Mouse (Mus musculus): ENCODE results near the gene Rexo5. TPM values are rescaled to one million over a fixed set of nuclear protein-coding genes. Genes with fewer than 3 reads are reported as not detected.
A peak's percentile ranks its signal among the peaks of the same experiment; 100 is the strongest.

Rexo5 gene
- polyA plus RNA-seq, 1 experiment from 2014 or later: 9.9 TPM

- Histone ChIP-seq H3K36me3 (ENCODE audit: control insufficient read depth, insufficient read depth, low read length) (peaks cover 2% of the 10 kb centered on the region; the same call in 1 of the 2 replicates), H3K9ac (ENCODE audit: low read depth, low read length) (no peak overlapping the region), H3K4me2 (ENCODE audit: low read length) (no peak overlapping the region), H3K4me3 (ENCODE audit: low read length) (no peak overlapping the region), H3K27me3 (replicated peaks; ENCODE audit: control insufficient read depth, insufficient read depth, low read length) (no peaks in the 10 kb centered on the region), H3K4me1 (ENCODE audit: control insufficient read depth, insufficient read depth, low read depth, low read length) (no peaks in the 10 kb centered on the region), H3K27ac (ENCODE audit: low read depth, low read length) (no peak overlapping the region), H3K9me3 (ENCODE audit: control insufficient read depth, low read length) (no peaks in the 10 kb centered on the region)
- ATAC-seq: no peak
- WGBS: 100% methylated on average over 1 of the region's 1 CpGs
Measured at GRCm38 (mm10) chr7:119853186-119853585, 59.4 kb downstream of the Rexo5 start.

- H3K36me3 ChIP-seq (ENCODE audit: control insufficient read depth, insufficient read depth, low read length): peaks cover 5% of the 10 kb centered on the region; the same call in 1 of the 2 replicates
- ATAC-seq: no peak
- no peak overlapping the region for H3K4me2 ChIP-seq (ENCODE audit: low read length)
- H3K4me1 ChIP-seq (ENCODE audit: control insufficient read depth, insufficient read depth, low read depth, low read length): no peaks in the 10 kb centered on the region
- H3K9ac ChIP-seq (ENCODE audit: low read depth, low read length): no peak overlapping the region
- no peaks in the 10 kb centered on the region for H3K9me3 ChIP-seq (ENCODE audit: control insufficient read depth, low read length)
- H3K27me3 ChIP-seq (replicated peaks; ENCODE audit: control insufficient read depth, insufficient read depth, low read length): no peaks in the 10 kb centered on the region
- no peak overlapping the region for H3K4me3 ChIP-seq (ENCODE audit: low read length)
- 97% methylated on average over 2 of the region's 2 CpGs for WGBS
- no peak overlapping the region for H3K27ac ChIP-seq (ENCODE audit: low read depth, low read length)
Measured at GRCm38 (mm10) chr7:119854362-119854761, 60.6 kb downstream of the Rexo5 start.

DNA sequence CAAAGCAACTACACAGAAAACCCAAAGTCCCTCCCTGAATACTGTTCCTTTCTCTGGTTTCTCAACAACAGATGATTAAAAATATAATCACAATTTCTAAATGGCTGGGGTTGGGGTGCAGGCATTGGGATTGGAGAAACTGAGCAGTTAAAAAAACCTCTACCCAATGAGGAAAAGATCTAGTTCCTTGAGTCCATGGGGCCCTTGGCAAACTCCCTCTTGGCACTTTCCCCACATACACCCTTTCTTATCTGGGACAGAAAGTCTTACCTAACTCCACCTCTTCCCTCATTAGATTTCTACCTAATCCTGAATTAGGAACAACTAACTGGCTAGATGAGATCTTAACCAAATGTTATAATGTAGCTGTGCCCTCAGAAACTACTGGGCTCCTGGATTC, 61.2 kb downstream of the Rexo5 start:
- ATAC-seq: no peak
- H3K4me3 ChIP-seq (ENCODE audit: low read length): no peak overlapping the region
- peaks cover 6% of the 10 kb centered on the region; the same call in 1 of the 2 replicates for H3K36me3 ChIP-seq (ENCODE audit: control insufficient read depth, insufficient read depth, low read length)

GRCm38 (mm10) chr7:119859476-119859875, 65.7 kb downstream of the Rexo5 start:
- H3K27ac ChIP-seq (ENCODE audit: low read depth, low read length): no peak overlapping the region
- H3K27me3 ChIP-seq (replicated peaks; ENCODE audit: control insufficient read depth, insufficient read depth, low read length): no peaks in the 10 kb centered on the region
- no peak overlapping the region for H3K9ac ChIP-seq (ENCODE audit: low read depth, low read length)
- no peaks in the 10 kb centered on the region for H3K9me3 ChIP-seq (ENCODE audit: control insufficient read depth, low read length)
- no peak overlapping the region for H3K4me3 ChIP-seq (ENCODE audit: low read length)
- H3K4me1 ChIP-seq (ENCODE audit: control insufficient read depth, insufficient read depth, low read depth, low read length): peaks cover 9% of the 10 kb centered on the region
- H3K4me2 ChIP-seq (ENCODE audit: low read length): no peak overlapping the region
- no peak for ATAC-seq
- WGBS: 80% methylated on average over 6 of the region's 6 CpGs
- peaks cover 4% of the 10 kb centered on the region; the same call in 1 of the 2 replicates for H3K36me3 ChIP-seq (ENCODE audit: control insufficient read depth, insufficient read depth, low read length)

More for the DNA sequence above, 61.2 kb downstream of the Rexo5 start:
- no peaks in the 10 kb centered on the region for H3K4me1 ChIP-seq (ENCODE audit: control insufficient read depth, insufficient read depth, low read depth, low read length)
- no peaks in the 10 kb centered on the region for H3K9me3 ChIP-seq (ENCODE audit: control insufficient read depth, low read length)
- no peak overlapping the region for H3K4me2 ChIP-seq (ENCODE audit: low read length)
- no peak overlapping the region for H3K27ac ChIP-seq (ENCODE audit: low read depth, low read length)
- H3K27me3 ChIP-seq (replicated peaks; ENCODE audit: control insufficient read depth, insufficient read depth, low read length): no peaks in the 10 kb centered on the region
- no peak overlapping the region for H3K9ac ChIP-seq (ENCODE audit: low read depth, low read length)

DNA sequence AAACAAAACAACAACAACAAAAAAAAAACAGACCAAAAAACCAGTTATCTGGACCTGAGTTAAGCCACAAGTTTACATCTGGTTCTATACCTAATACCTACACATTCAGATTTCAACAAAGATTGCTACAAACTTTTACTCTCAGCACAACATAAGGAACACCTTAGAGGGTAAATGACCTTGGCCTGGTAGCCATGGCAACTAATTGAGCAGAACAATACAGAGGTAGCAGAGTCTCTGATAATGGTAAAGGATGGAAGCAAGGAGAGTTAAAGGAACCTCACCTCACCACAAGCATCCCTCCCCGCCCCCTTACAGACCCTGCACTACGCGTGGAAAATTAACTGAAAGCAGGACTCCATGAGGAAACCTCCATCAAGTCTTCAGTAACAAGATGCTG, 66.3 kb downstream of the Rexo5 start:
- no peak overlapping the region for H3K9ac ChIP-seq (ENCODE audit: low read depth, low read length)
- no peak overlapping the region for H3K4me3 ChIP-seq (ENCODE audit: low read length)
- ATAC-seq: no peak
- no peak overlapping the region for H3K27ac ChIP-seq (ENCODE audit: low read depth, low read length)
- H3K27me3 ChIP-seq (replicated peaks; ENCODE audit: control insufficient read depth, insufficient read depth, low read length): no peaks in the 10 kb centered on the region
- WGBS: 94% methylated on average over 3 of the region's 3 CpGs
- 0 out of 2 replicates have a peak, but pooled peaks cover 4% of the 10 kb centered on the region for H3K36me3 ChIP-seq (ENCODE audit: control insufficient read depth, insufficient read depth, low read length)
- H3K4me1 ChIP-seq (ENCODE audit: control insufficient read depth, insufficient read depth, low read depth, low read length): peaks cover 9% of the 10 kb centered on the region
- H3K9me3 ChIP-seq (ENCODE audit: control insufficient read depth, low read length): no peaks in the 10 kb centered on the region
- no peak overlapping the region for H3K4me2 ChIP-seq (ENCODE audit: low read length)

DNA sequence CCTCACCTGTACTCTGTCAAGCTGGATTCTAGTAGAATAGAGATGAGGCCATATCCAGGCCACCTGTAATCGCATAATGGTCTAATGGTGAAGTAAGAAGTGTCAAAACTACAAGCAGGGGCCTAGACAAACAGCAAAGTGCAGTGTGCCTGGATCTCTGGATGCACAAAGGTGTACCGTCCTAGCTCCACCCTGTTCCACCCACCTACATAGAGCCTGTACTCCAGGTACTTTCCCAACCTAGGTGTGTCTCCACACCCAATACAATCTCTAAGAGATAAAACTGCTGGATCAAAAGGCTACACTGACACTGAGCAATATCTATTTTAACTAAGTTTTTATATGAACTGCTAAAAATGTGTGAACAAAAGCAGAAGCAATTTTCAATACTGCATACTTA, 66.7 kb downstream of the Rexo5 start:
- H3K27me3 ChIP-seq (replicated peaks; ENCODE audit: control insufficient read depth, insufficient read depth, low read length): no peaks in the 10 kb centered on the region
- no peak for ATAC-seq
- no peak overlapping the region for H3K27ac ChIP-seq (ENCODE audit: low read depth, low read length)
- H3K4me3 ChIP-seq (ENCODE audit: low read length): no peak overlapping the region
- no peaks in the 10 kb centered on the region for H3K9me3 ChIP-seq (ENCODE audit: control insufficient read depth, low read length)
- peaks cover 9% of the 10 kb centered on the region for H3K4me1 ChIP-seq (ENCODE audit: control insufficient read depth, insufficient read depth, low read depth, low read length)
- H3K36me3 ChIP-seq (ENCODE audit: control insufficient read depth, insufficient read depth, low read length): 0 out of 2 replicates have a peak, but pooled peaks cover 4% of the 10 kb centered on the region
- 87% methylated on average over 2 of the region's 2 CpGs for WGBS
- no peak overlapping the region for H3K9ac ChIP-seq (ENCODE audit: low read depth, low read length)
- no peak overlapping the region for H3K4me2 ChIP-seq (ENCODE audit: low read length)

DNA sequence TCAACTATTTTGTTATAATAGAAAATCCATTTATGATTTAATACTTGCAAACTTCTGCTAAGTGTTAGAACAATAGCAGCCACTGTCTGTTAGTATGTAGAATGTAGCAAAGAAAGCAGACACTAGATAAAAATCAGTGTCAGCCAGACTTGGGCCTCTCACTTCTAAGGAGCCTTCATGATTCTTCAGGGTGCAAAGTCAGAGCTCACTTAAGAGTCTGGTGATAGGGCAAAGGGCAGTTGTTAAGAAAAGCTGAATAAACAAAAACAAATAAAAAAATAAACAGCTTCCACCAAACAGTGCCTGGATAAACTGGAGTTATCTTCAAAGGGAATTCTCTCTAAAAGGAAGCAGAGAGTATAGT, 67.1 kb downstream of the Rexo5 start:
- no peak for ATAC-seq
- Histone ChIP-seq H3K4me1 (ENCODE audit: control insufficient read depth, insufficient read depth, low read depth, low read length) (peaks cover 9% of the 10 kb centered on the region), H3K27ac (ENCODE audit: low read depth, low read length) (no peak overlapping the region), H3K4me2 (ENCODE audit: low read length) (no peak overlapping the region), H3K27me3 (replicated peaks; ENCODE audit: control insufficient read depth, insufficient read depth, low read length) (no peaks in the 10 kb centered on the region), H3K4me3 (ENCODE audit: low read length) (no peak overlapping the region), H3K36me3 (ENCODE audit: control insufficient read depth, insufficient read depth, low read length) (0 out of 2 replicates have a peak, but pooled peaks cover 4% of the 10 kb centered on the region), H3K9me3 (ENCODE audit: control insufficient read depth, low read length) (no peaks in the 10 kb centered on the region), H3K9ac (ENCODE audit: low read depth, low read length) (no peak overlapping the region)

DNA sequence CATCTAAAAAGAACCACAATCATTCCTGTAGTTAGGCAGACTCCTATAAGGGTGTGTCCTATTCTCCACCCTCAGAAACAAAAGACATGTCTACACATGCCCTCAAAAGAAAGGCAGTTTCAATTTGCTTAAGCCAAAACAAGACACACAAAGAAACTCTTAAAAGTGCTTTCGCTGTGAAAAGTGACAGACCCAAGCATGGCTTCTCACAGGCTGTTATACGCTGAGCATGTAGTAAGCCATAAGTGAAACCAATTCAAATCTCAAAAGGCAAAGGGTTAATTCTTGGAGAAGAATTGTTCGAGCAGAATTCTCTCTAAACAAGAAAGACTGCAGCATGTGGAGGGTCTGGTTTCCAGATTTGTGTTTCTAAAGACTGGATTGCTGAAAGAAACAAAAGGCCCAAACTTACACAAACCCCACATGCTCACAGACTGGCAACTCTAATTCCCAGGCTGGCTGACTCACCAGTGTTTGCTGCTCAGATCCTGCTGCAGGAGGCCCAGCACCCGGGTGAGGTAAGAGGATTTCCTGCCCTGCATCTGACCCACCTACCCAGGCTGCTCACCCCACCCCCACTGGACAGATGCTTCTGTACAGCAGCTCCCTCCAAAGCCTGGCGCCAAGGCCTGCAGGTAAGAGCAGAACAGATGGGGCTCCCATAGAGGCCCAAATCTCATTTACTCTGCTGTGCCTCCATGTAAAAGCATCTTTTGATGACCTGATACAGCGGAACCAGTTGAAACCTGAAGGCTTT, 67.7 kb downstream of the Rexo5 start:
- Histone ChIP-seq H3K4me2 (ENCODE audit: low read length) (no peak overlapping the region), H3K27ac (ENCODE audit: low read depth, low read length) (peak overlapping the region; percentile 64), H3K4me3 (ENCODE audit: low read length) (no peak overlapping the region), H3K9me3 (ENCODE audit: control insufficient read depth, low read length) (no peaks in the 10 kb centered on the region), H3K27me3 (replicated peaks; ENCODE audit: control insufficient read depth, insufficient read depth, low read length) (no peaks in the 10 kb centered on the region), H3K36me3 (ENCODE audit: control insufficient read depth, insufficient read depth, low read length) (0 out of 2 replicates have a peak, but pooled peaks cover 4% of the 10 kb centered on the region), H3K9ac (ENCODE audit: low read depth, low read length) (0 out of 2 replicates have a peak overlapping the region, but pooled peaks have one; percentile 35), H3K4me1 (ENCODE audit: control insufficient read depth, insufficient read depth, low read depth, low read length) (peaks cover 9% of the 10 kb centered on the region)
- ATAC-seq: peak; percentile 81
- 24% methylated on average over 6 of the region's 6 CpGs for WGBS

DNA sequence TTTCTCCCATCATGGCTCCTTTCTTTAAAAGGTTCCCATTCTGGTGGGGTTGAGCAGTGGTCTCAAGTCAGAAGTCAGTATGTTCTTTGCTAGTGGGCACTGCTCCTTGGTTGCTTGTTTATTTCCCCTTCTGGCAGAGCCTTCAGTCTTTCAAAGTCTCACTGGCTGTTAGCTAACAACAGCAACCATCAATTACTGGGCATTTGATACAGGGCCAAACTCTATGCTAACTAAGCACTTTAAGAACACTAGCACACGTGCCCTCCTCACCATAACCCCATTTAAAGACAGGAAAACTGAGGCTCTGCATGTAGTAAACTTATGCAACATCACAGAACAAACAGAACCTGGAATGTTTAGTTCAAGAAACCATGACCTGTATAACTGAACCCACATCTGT, 68.4 kb downstream of the Rexo5 start:
- peaks cover 9% of the 10 kb centered on the region for H3K4me1 ChIP-seq (ENCODE audit: control insufficient read depth, insufficient read depth, low read depth, low read length)
- H3K9ac ChIP-seq (ENCODE audit: low read depth, low read length): no peak overlapping the region
- H3K27ac ChIP-seq (ENCODE audit: low read depth, low read length): peak overlapping the region; percentile 64
- no peaks in the 10 kb centered on the region for H3K9me3 ChIP-seq (ENCODE audit: control insufficient read depth, low read length)
- no peaks in the 10 kb centered on the region for H3K27me3 ChIP-seq (replicated peaks; ENCODE audit: control insufficient read depth, insufficient read depth, low read length)
- peak; percentile 31; the same call in 1 of the 2 replicates for ATAC-seq
- 0 out of 2 replicates have a peak, but pooled peaks cover 4% of the 10 kb centered on the region for H3K36me3 ChIP-seq (ENCODE audit: control insufficient read depth, insufficient read depth, low read length)
- H3K4me3 ChIP-seq (ENCODE audit: low read length): no peak overlapping the region
- 30% methylated on average over 1 of the region's 1 CpGs for WGBS
- H3K4me2 ChIP-seq (ENCODE audit: low read length): no peak overlapping the region

Measured in hindbrain, embryonic 16.5 days (tissue).